Mouse (Mus musculus): Measurements from ENCODE around the gene E130308A19Rik.

Gene E130308A19Rik

GRCm38 (mm10) chr4:59727187-59727877, 101.3 kb downstream of the E130308A19Rik start:
- DNase-seq (ENCODE audit: low read depth, low spot score) = no peak

- no peak for DNase-seq (ENCODE audit: low read depth, low spot score)
Measured at GRCm38 (mm10) chr4:59727878-59728261, 101.9 kb downstream of the E130308A19Rik start.

- no peak for DNase-seq (ENCODE audit: low read depth, low spot score)
Measured at GRCm38 (mm10) chr4:59728839-59729238, 102.8 kb downstream of the E130308A19Rik start.

- no peak for DNase-seq (ENCODE audit: low read depth, low spot score)
Measured at GRCm38 (mm10) chr4:59731544-59731943, 105.5 kb downstream of the E130308A19Rik start.

GRCm38 (mm10) chr4:59739321-59739720, 113.3 kb downstream of the E130308A19Rik start:
- no peak for DNase-seq (ENCODE audit: low read depth, low spot score)

- no peak for DNase-seq (ENCODE audit: low read depth, low spot score)
Measured at GRCm38 (mm10) chr4:59739882-59740281, 113.9 kb downstream of the E130308A19Rik start.

- DNase-seq (ENCODE audit: low read depth, low spot score) = peak; percentile 43
Measured at GRCm38 (mm10) chr4:59753491-59754140, 127.6 kb downstream of the E130308A19Rik start.

- peak; percentile 78 for DNase-seq (ENCODE audit: low read depth, low spot score)
Measured at GRCm38 (mm10) chr4:59756332-59757082, 130.5 kb downstream of the E130308A19Rik start.

GRCm38 (mm10) chr4:59757452-59758435, 131.7 kb downstream of the E130308A19Rik start:
- no peak for DNase-seq (ENCODE audit: low read depth, low spot score)

GRCm38 (mm10) chr4:59760016-59760415, 134.0 kb downstream of the E130308A19Rik start:
- DNase-seq (ENCODE audit: low read depth, low spot score) = no peak

GRCm38 (mm10) chr4:59760636-59761364, 134.8 kb downstream of the E130308A19Rik start:
- DNase-seq (ENCODE audit: low read depth, low spot score) = peak; percentile 27

- DNase-seq (ENCODE audit: low read depth, low spot score) = peak; percentile 54
Measured at GRCm38 (mm10) chr4:59761365-59761729, 135.3 kb downstream of the E130308A19Rik start.

- DNase-seq (ENCODE audit: low read depth, low spot score) = no peak
Measured at GRCm38 (mm10) chr4:59764950-59765349, 138.9 kb downstream of the E130308A19Rik start.

GRCm38 (mm10) chr4:59765385-59766005, 139.5 kb downstream of the E130308A19Rik start:
- peak; percentile 13 for DNase-seq (ENCODE audit: low read depth, low spot score)

GRCm38 (mm10) chr4:59767717-59768116, 141.7 kb downstream of the E130308A19Rik start:
- DNase-seq (ENCODE audit: low read depth, low spot score) = no peak

GRCm38 (mm10) chr4:59772171-59772879, 146.3 kb downstream of the E130308A19Rik start:
- no peak for DNase-seq (ENCODE audit: low read depth, low spot score)

- no peak for DNase-seq (ENCODE audit: low read depth, low spot score)
Measured at GRCm38 (mm10) chr4:59777828-59778227, 151.8 kb downstream of the E130308A19Rik start.

- DNase-seq (ENCODE audit: low read depth, low spot score) = no peak
Measured at GRCm38 (mm10) chr4:59780568-59780967, 154.6 kb downstream of the E130308A19Rik start.
